Mouse (Mus musculus) neural tube, embryonic 14.5 days (tissue): ENCODE measurements at regions not wholly inside any gene's neighbourhood (a gene's known extent, or its start where the extent isn't known, plus 50 kb on each side); places are given as distances from the start of the nearest gene placed in this dataset.

Experiments used
- ATAC-seq: fragments of 200-750 bp; cut with Nextera tagmentation; 2 replicates; pipeline ENCODE4 v1.8.0; 2017; ENCODE audit warnings: low read depth, mild to moderate bottlenecking, moderate TSS enrichment, moderate library complexity
- H3K27ac ChIP-seq: fragments of 300-500 bp; sonication (generic); 2 replicates; pipeline ENCODE4 v1.5.1; 2014; ENCODE audit warnings: low read depth, mild to moderate bottlenecking, control low read depth, low read length, moderate library complexity, mixed read lengths
- H3K27me3 ChIP-seq: fragments of 300-500 bp; sonication (generic); 2 replicates; pipeline ENCODE4 v1.6.1; 2014; ENCODE audit warnings: low read length; ENCODE audit not compliant: control insufficient read depth, insufficient read depth
- H3K36me3 ChIP-seq: fragments of 300-500 bp; sonication (generic); 2 replicates; pipeline ENCODE4 v1.6.1; 2014; ENCODE audit warnings: low read length, mixed read lengths; ENCODE audit not compliant: control insufficient read depth, insufficient read depth
- H3K4me1 ChIP-seq: fragments of 300-500 bp; sonication (generic); 2 replicates; pipeline ENCODE4 v1.6.1; 2014; ENCODE audit warnings: low read length; ENCODE audit not compliant: control insufficient read depth, insufficient read depth
- H3K4me2 ChIP-seq: fragments of 300-500 bp; sonication (generic); 2 replicates; pipeline ENCODE4 v1.6.1; 2014; ENCODE audit warnings: mild to moderate bottlenecking, low read depth, low read length, control low read depth
- H3K4me3 ChIP-seq: fragments of 300-500 bp; sonication (generic); 2 replicates; pipeline ENCODE4 v1.5.1; 2014; ENCODE audit warnings: low read depth, low read length, control low read depth, mixed read lengths
- H3K9ac ChIP-seq: fragments of 300-500 bp; sonication (generic); replicated peaks from 2 replicates; pipeline ENCODE4 v1.6.1; 2014; ENCODE audit warnings: low read depth, mild to moderate bottlenecking, control low read depth, low read length, mixed read lengths
- H3K9me3 ChIP-seq: fragments of 300-500 bp; sonication (generic); 2 replicates; pipeline ENCODE4 v1.6.1; 2016; ENCODE audit warnings: low read length; ENCODE audit not compliant: control insufficient read depth
- WGBS: fragments of 180-500 bp; shearing (Covaris S2); extraction: QIAGEN DNeasy Blood & Tissue Kit; methylation state at CpG from one replicate; pipeline ENCODE4 v1.1.7; 2014; 5-methylcytosine and 5-hydroxymethylcytosine counted together

DNA sequence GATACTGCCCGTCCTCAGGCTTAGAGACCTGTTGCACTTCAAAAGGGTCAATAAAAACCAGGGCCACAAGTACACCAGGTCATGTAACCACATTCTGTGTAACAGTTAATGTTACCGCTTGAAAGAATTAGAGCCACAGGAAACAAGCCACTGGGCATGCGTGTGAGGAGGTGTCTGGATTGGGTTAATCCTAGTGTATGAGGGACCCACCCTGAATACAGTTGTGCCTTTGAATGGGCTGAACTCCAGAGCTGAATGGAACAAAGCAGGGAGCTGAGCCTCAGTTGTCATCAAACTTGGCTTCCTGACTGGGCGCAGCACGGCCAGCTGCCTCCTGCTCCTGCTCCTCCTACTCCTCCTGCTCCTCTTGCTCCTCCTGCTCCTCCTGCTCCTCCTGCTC, 148.0 kb upstream of the A230072I06Rik start:
- no peak for ATAC-seq
- peaks cover 11% of the 10 kb centered on the region; the same call in 1 of the 2 replicates for H3K27me3 ChIP-seq
- peaks cover 24% of the 10 kb centered on the region for H3K4me1 ChIP-seq
- H3K4me3 ChIP-seq = no peak overlapping the region
- no peaks in the 10 kb centered on the region for H3K9me3 ChIP-seq
- no peak overlapping the region for H3K4me2 ChIP-seq
- H3K9ac ChIP-seq = no peak overlapping the region
- WGBS = 53% methylated on average over 5 of the region's 5 CpGs
- H3K27ac ChIP-seq = no peak overlapping the region
- no peaks in the 10 kb centered on the region for H3K36me3 ChIP-seq

DNA sequence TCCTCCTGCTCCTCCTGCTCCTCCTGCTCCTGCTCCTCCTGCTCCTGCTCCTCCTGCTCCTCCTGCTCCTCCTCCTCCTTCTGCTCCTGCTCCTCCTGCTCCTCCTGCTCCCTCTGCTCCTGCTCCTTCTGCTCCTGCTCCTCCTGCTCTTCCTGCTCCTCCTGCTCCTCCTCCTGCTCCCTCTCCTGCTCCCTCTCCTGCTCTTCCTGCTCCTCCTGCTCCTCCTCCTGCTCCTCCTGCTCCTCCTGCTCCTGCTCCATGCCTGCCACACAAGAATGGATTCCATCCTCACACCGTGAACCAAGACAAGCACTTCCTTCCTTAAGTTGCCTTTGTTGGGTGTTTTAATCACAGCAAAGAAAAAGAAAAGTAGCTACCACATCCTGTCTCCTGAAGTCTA, 144.4 kb upstream of the A230072I06Rik start:
- WGBS = 64% methylated on average over 1 of the region's 1 CpGs
- no peak overlapping the region for H3K4me2 ChIP-seq

DNA sequence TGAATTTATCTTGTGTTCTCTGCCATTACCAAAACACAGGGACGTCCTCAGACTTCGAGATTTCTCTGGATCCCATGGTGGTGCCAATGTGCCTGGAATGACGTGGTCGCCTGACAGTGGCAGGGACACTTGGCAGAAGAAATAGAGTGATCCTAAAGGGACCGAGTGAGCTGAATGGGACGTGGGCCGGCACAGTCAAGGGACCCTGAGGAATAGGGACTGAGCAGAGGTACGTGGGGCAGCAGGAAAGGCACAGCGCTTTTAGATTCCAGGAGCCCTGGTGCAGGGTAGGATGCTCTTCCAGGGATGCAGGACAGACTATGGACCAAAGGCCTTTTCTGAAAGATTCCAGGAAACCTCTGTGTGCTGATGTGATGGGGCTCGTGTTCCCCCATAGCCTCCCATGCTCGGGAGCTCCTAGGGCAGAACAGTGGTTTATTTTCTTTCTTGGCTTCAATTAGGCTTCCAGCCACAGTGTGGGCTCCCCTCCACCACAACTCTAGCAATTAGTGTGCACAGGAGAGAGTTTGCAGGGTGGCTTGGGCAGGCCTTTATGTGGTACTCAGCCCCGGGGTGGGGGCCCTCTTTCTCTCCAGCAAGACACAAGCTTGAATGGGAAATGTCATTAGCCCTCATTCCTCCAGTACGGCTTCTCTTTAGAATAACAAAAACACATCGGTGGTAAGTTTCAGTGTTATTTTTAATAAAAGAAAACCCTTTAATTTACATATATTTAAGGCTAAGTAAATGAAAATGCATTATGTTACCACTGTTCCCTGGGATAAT, 143.0 kb upstream of the A230072I06Rik start:
- 56% methylated on average over 14 of the region's 14 CpGs for WGBS
- Histone ChIP-seq H3K27me3 (peaks cover 6% of the 10 kb centered on the region), H3K4me1 (no peaks in the 10 kb centered on the region; the same call in 1 of the 2 replicates), H3K27ac (no peak overlapping the region), H3K9ac (no peak overlapping the region), H3K4me2 (no peak overlapping the region), H3K4me3 (no peak overlapping the region), H3K9me3 (no peaks in the 10 kb centered on the region), H3K36me3 (no peaks in the 10 kb centered on the region)
- ATAC-seq = no peak

More for the DNA sequence above, 144.4 kb upstream of the A230072I06Rik start:
- H3K4me3 ChIP-seq = no peak overlapping the region
- H3K36me3 ChIP-seq = no peaks in the 10 kb centered on the region
- H3K4me1 ChIP-seq = no peaks in the 10 kb centered on the region; the same call in 1 of the 2 replicates
- H3K27ac ChIP-seq = no peak overlapping the region
- H3K9me3 ChIP-seq = no peaks in the 10 kb centered on the region
- no peak for ATAC-seq
- peaks cover 12% of the 10 kb centered on the region for H3K27me3 ChIP-seq
- no peak overlapping the region for H3K9ac ChIP-seq

- Histone ChIP-seq H3K27me3 (peaks cover 7% of the 10 kb centered on the region), H3K27ac (no peak overlapping the region), H3K4me2 (no peak overlapping the region), H3K36me3 (no peaks in the 10 kb centered on the region), H3K4me3 (no peak overlapping the region), H3K9me3 (no peaks in the 10 kb centered on the region), H3K9ac (no peak overlapping the region), H3K4me1 (no peaks in the 10 kb centered on the region; the same call in 1 of the 2 replicates)
- ATAC-seq = no peak
- WGBS = 42% methylated on average over 5 of the region's 5 CpGs
These were observed 142.5 kb upstream of the A230072I06Rik start for GRCm38 (mm10) chr8:12136178-12136455.

DNA sequence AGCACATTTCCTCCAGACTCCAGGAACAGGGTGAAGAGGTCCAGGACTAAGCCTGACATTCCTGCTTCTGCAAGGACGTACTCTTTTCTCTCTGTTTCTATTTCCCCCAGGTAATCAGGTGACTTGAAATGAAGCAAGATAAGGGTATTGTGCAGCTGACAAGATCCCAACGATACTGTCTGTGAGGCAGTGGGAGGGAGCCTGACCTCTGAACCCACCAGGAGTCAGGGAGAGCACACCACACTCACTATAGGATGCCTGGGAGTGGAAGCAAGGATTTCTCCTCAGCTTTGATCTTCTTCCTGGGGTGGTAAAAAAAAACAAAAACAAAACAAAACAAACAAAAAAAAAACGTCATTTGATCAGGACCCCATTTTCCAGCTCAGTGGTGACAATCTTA, 141.1 kb upstream of the A230072I06Rik start:
- no peak for ATAC-seq
- Histone ChIP-seq H3K9ac (no peak overlapping the region), H3K4me2 (no peak overlapping the region), H3K36me3 (no peaks in the 10 kb centered on the region), H3K4me3 (no peak overlapping the region), H3K4me1 (no peaks in the 10 kb centered on the region; the same call in 1 of the 2 replicates), H3K27me3 (peaks cover 7% of the 10 kb centered on the region), H3K9me3 (no peaks in the 10 kb centered on the region), H3K27ac (no peak overlapping the region)
- WGBS = 37% methylated on average over 3 of the region's 3 CpGs

DNA sequence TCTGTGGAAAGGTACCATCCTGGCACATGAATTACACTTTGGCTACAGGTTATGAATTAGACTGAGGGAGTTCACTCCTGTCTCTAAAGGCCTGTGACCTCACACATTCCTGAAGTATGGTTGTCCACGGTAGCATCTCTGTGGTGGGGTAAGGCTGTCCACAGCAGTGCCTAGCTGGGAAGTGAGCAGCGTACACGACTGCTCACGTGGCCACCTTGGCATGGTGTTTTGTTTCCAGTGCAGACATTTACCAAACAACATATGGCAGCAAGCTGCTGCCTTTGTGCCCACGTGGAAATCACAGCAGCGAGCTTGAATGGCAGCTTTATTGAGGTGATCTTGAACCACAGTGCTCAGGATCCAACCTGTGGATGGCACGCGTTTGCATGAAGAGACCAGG, 140.7 kb upstream of the A230072I06Rik start:
- Histone ChIP-seq H3K4me1 (no peaks in the 10 kb centered on the region; the same call in 1 of the 2 replicates), H3K4me3 (no peak overlapping the region), H3K36me3 (no peaks in the 10 kb centered on the region), H3K27me3 (peaks cover 7% of the 10 kb centered on the region), H3K9me3 (no peaks in the 10 kb centered on the region), H3K9ac (no peak overlapping the region), H3K27ac (no peak overlapping the region), H3K4me2 (no peak overlapping the region)
- ATAC-seq = peak; percentile 28; the same call in 1 of the 2 replicates
- 47% methylated on average over 8 of the region's 8 CpGs for WGBS

- H3K27ac ChIP-seq = no peak overlapping the region
- H3K9me3 ChIP-seq = no peaks in the 10 kb centered on the region
- WGBS = 27% methylated on average over 7 of the region's 7 CpGs
- H3K4me1 ChIP-seq = no peaks in the 10 kb centered on the region
- no peak overlapping the region for H3K4me2 ChIP-seq
- no peak overlapping the region for H3K4me3 ChIP-seq
- H3K27me3 ChIP-seq = no peaks in the 10 kb centered on the region
- H3K36me3 ChIP-seq = no peaks in the 10 kb centered on the region
- ATAC-seq = no peak
- no peak overlapping the region for H3K9ac ChIP-seq
These were observed 126.9 kb upstream of the A230072I06Rik start for GRCm38 (mm10) chr8:12151679-12152078.

DNA sequence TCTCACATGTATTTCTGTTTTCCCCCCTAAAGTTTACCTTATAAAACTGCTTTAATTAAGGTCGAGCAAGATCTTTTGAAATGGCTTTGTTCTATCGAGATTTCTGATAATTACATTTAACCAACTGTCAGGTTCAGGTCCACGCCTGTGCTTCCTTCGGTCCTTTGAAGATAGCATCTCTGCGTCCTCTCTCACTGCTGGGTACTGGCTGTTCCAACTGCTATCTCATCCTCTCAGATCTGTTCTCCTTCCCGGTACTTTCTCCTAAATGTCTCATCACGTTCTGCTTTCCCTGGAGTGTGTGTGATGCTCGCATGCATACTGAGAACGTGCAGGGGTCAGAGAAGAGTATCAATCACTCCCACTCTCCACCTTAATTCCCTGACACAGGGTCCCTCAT, 125.8 kb upstream of the A230072I06Rik start:
- Histone ChIP-seq H3K4me2 (no peak overlapping the region), H3K9ac (no peak overlapping the region), H3K27me3 (no peaks in the 10 kb centered on the region), H3K9me3 (no peaks in the 10 kb centered on the region), H3K36me3 (no peaks in the 10 kb centered on the region), H3K4me1 (no peaks in the 10 kb centered on the region), H3K4me3 (no peak overlapping the region), H3K27ac (no peak overlapping the region)
- no peak for ATAC-seq
- WGBS = 79% methylated on average over 9 of the region's 9 CpGs

DNA sequence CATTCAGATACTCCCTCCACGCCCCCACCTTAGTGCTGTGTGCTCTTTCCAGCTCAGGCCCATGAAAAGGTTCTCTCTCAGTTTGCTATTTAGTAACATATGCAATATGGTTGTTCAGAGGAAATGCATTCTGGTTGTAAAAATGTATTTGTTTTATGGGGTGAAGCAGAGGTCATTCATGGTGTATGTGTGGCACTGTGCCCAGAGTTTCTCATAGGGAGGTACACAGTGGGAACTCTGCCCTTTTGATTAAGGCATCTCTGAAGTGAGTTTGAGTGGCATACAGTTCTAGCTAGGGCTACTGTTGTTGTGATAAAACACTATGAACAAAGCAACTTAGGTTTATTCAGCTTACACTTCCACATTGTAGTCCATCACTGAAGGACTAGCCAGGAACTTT, 121.7 kb upstream of the A230072I06Rik start:
- ATAC-seq = no peak
- 88% methylated on average over 1 of the region's 1 CpGs for WGBS
- no peak overlapping the region for H3K27ac ChIP-seq
- H3K4me3 ChIP-seq = no peak overlapping the region
- H3K36me3 ChIP-seq = no peaks in the 10 kb centered on the region
- no peak overlapping the region for H3K9ac ChIP-seq
- no peaks in the 10 kb centered on the region for H3K4me1 ChIP-seq
- no peak overlapping the region for H3K4me2 ChIP-seq
- H3K9me3 ChIP-seq = no peaks in the 10 kb centered on the region
- H3K27me3 ChIP-seq = no peaks in the 10 kb centered on the region
